Comparison of ENCODE assay signal across 24 mouse cellular contexts in the genomic region with DNA sequence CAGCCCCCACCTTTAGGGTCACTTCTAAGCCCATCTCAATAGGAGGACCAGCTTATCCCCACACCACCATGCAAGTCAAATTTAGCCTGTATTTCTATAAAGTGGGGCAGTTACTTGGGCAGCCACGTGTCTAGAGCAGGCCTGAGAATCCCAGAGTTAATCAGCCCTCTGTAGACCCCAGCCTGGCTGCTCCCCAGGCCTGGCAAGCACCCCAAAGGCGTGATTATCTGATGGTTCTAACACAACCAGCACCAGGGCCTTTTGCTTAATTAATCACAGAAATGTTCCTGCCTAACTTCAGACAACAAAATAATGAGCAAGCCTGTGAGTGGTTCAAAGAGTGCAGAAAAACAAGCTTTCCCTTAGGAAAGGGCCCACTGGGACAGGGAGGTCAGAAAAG.
DNase-seq lines count a peak whose midpoint lies in the region; ATAC-seq and TF ChIP-seq lines count a peak whose summit lies in the region.
"Had no signal": no experiment of that assay in that cellular context is flagged by ENCODE, and none has a peak within 500 bp of the region (broad histone marks: within the 10 kb centered on the region; RNA-seq: fewer than 3 reads in every experiment).

No protein-coding gene starts in this region.

- no peak overlapping the region for H3K27ac ChIP-seq in embryonic facial prominence, embryonic 14.5 days (replicated peaks; ENCODE audit: low read depth, low read length)
- H3K27ac ChIP-seq in embryonic facial prominence, embryonic 10.5 days (replicated peaks): no peak overlapping the region
- H3K27ac ChIP-seq in forebrain, postnatal 0 days (ENCODE audit: low read depth, low read length): no peak overlapping the region
- H3K27ac ChIP-seq in forebrain, embryonic 13.5 days: no peak overlapping the region
- H3K27ac ChIP-seq: embryonic facial prominence, embryonic 15.5 days; heart, adult 2 months; heart, embryonic 10.5 days; heart, embryonic 13.5 days; hindbrain, embryonic 12.5 days; hindbrain, embryonic 15.5 days had no signal

- H3K27me3 ChIP-seq in embryonic facial prominence, embryonic 14.5 days (replicated peaks; ENCODE audit: control insufficient read depth, insufficient read depth, low read length): no peaks in the 10 kb centered on the region
- no peaks in the 10 kb centered on the region for H3K27me3 ChIP-seq in embryonic facial prominence, embryonic 10.5 days (replicated peaks; ENCODE audit: low read depth, poor library complexity, severe bottlenecking)
- no peaks in the 10 kb centered on the region for H3K27me3 ChIP-seq in forebrain, postnatal 0 days (ENCODE audit: insufficient read depth, low read length)
- H3K27me3 ChIP-seq in forebrain, embryonic 13.5 days: no peaks in the 10 kb centered on the region
- H3K27me3 ChIP-seq: embryonic facial prominence, embryonic 15.5 days; heart, embryonic 13.5 days; hindbrain, embryonic 12.5 days; hindbrain, embryonic 15.5 days; Patski had no signal

- no peak overlapping the region for H3K4me2 ChIP-seq in embryonic facial prominence, embryonic 14.5 days (ENCODE audit: low read depth, low read length)
- no peak overlapping the region for H3K4me2 ChIP-seq in forebrain, postnatal 0 days (ENCODE audit: low read depth)
- H3K4me2 ChIP-seq in forebrain, embryonic 13.5 days: no peak overlapping the region
- H3K4me2 ChIP-seq: embryonic facial prominence, embryonic 15.5 days; heart, embryonic 13.5 days; hindbrain, embryonic 12.5 days; hindbrain, embryonic 15.5 days had no signal

- no peak overlapping the region for H3K4me3 ChIP-seq in embryonic facial prominence, embryonic 14.5 days (ENCODE audit: low read depth, low read length)
- H3K4me3 ChIP-seq in embryonic facial prominence, embryonic 10.5 days: no peak overlapping the region
- no peak overlapping the region for H3K4me3 ChIP-seq in forebrain, postnatal 0 days (ENCODE audit: low read depth, low read length)
- no peak overlapping the region for H3K4me3 ChIP-seq in forebrain, embryonic 13.5 days
- H3K4me3 ChIP-seq: embryonic facial prominence, embryonic 15.5 days; erythroblast, embryonic 14.5 days; heart, adult 2 months; heart, embryonic 10.5 days; heart, embryonic 13.5 days; hindbrain, embryonic 12.5 days; hindbrain, embryonic 15.5 days had no signal

- DNase-seq in embryonic facial prominence, embryonic 14.5 days (ENCODE audit: low spot score): peak; percentile 5
- DNase-seq in embryonic facial prominence, embryonic 10.5 days (ENCODE audit: low spot score): no peak
- peak; percentile 9 for DNase-seq in forebrain, postnatal 0 days
- peak; percentile 22 to 25 for DNase-seq in right cerebral cortex, postnatal 10 days (ENCODE audit: low spot score in 2 of 2)
- DNase-seq in right cerebral cortex, adult 2 months (ENCODE audit: low spot score in 2 of 2): no peak
- DNase-seq in embryo, embryonic 11 days: no peak
- DNase-seq: adrenal gland, postnatal 10 days; adrenal gland, postnatal 36 days; cerebellum, adult 11 months; cerebellum, adult 2 months; cerebellum, adult 9-11 months; cerebellum, postnatal 25 days; gastrocnemius, postnatal 25 days; heart, adult 2 months; heart, postnatal 14 days had no signal

- no peaks in the 10 kb centered on the region for H3K9me3 ChIP-seq in embryonic facial prominence, embryonic 14.5 days (ENCODE audit: control insufficient read depth, low read length)
- H3K9me3 ChIP-seq in embryonic facial prominence, embryonic 10.5 days: no peaks in the 10 kb centered on the region
- no peaks in the 10 kb centered on the region for H3K9me3 ChIP-seq in forebrain, postnatal 0 days (ENCODE audit: low read length)
- no peaks in the 10 kb centered on the region; the same call in 1 of the 2 replicates for H3K9me3 ChIP-seq in forebrain, embryonic 13.5 days (replicated peaks)
- H3K9me3 ChIP-seq: embryonic facial prominence, embryonic 15.5 days; heart, embryonic 10.5 days; heart, embryonic 13.5 days; hindbrain, embryonic 12.5 days; hindbrain, embryonic 15.5 days had no signal

- WGBS in embryonic facial prominence, embryonic 14.5 days: 36% methylated on average over 2 of the region's 2 CpGs
- 40% methylated on average over 2 of the region's 2 CpGs for WGBS in embryonic facial prominence, embryonic 10.5 days
- WGBS in forebrain, postnatal 0 days: 20% methylated on average over 2 of the region's 2 CpGs
- 30% methylated on average over 2 of the region's 2 CpGs for WGBS in forebrain, embryonic 13.5 days

- H3K36me3 ChIP-seq in embryonic facial prominence, embryonic 14.5 days (ENCODE audit: control insufficient read depth, insufficient read depth, low read length): no peaks in the 10 kb centered on the region
- no peaks in the 10 kb centered on the region for H3K36me3 ChIP-seq in embryonic facial prominence, embryonic 10.5 days (replicated peaks)
- H3K36me3 ChIP-seq in forebrain, postnatal 0 days (ENCODE audit: insufficient read depth): no peaks in the 10 kb centered on the region
- no peaks in the 10 kb centered on the region for H3K36me3 ChIP-seq in forebrain, embryonic 13.5 days (ENCODE audit: poor library complexity, severe bottlenecking)
- H3K36me3 ChIP-seq: embryonic facial prominence, embryonic 15.5 days; heart, embryonic 10.5 days; heart, embryonic 13.5 days; hindbrain, embryonic 12.5 days; hindbrain, embryonic 15.5 days had no signal

- TF ChIP-seq CTCF in forebrain, postnatal 0 days (IDR thresholded peaks at IDR 0.05; ENCODE audit: low read depth): no peak

- no peak overlapping the region for H3K9ac ChIP-seq in embryonic facial prominence, embryonic 14.5 days (ENCODE audit: low read depth, low read length)
- no peak overlapping the region for H3K9ac ChIP-seq in forebrain, postnatal 0 days
- no peak overlapping the region for H3K9ac ChIP-seq in forebrain, embryonic 13.5 days
- H3K9ac ChIP-seq: embryonic facial prominence, embryonic 15.5 days; heart, embryonic 13.5 days; hindbrain, embryonic 12.5 days; hindbrain, embryonic 15.5 days had no signal

- peak; percentile 44; the same call in 1 of the 2 replicates for ATAC-seq in embryonic facial prominence, embryonic 14.5 days (ENCODE audit: low read depth)
- ATAC-seq in forebrain, postnatal 0 days: no peak
- ATAC-seq in forebrain, embryonic 13.5 days: no peak
- ATAC-seq: intestine, postnatal 0 days; Patski had no signal

- no peaks in the 10 kb centered on the region for H3K4me1 ChIP-seq in embryonic facial prominence, embryonic 14.5 days (ENCODE audit: control insufficient read depth, insufficient read depth, low read length)
- H3K4me1 ChIP-seq in embryonic facial prominence, embryonic 10.5 days: 0 out of 2 replicates have a peak, but pooled peaks cover 4% of the 10 kb centered on the region
- no peaks in the 10 kb centered on the region for H3K4me1 ChIP-seq in forebrain, postnatal 0 days (ENCODE audit: insufficient read depth)
- peaks cover 14% of the 10 kb centered on the region for H3K4me1 ChIP-seq in forebrain, embryonic 13.5 days
- H3K4me1 ChIP-seq: embryonic facial prominence, embryonic 15.5 days; hindbrain, embryonic 15.5 days had no signal

Comparison
In these comparisons a context has a peak if more than half of its experiments do, and no peak if none do; other contexts are left out.
1. DNase-seq: peak in embryonic facial prominence, embryonic 14.5 days (single experiment), forebrain, postnatal 0 days (single experiment) and right cerebral cortex, postnatal 10 days (2 of 2); none in embryonic facial prominence, embryonic 10.5 days (single experiment), right cerebral cortex, adult 2 months (0 of 2) and embryo, embryonic 11 days (single experiment).